In genomic region chr7:144914296-144914947, GRCm38 (mm10) we compare ENCODE assay signal across 8 mouse cellular contexts. TPM values are rescaled to one million over a fixed set of nuclear protein-coding genes. Genes with fewer than 3 reads are reported as not detected.
DNase-seq lines count a peak whose midpoint lies in the region; ATAC-seq and TF ChIP-seq lines count a peak whose summit lies in the region.

No protein-coding gene starts in this region.

- peak overlapping the region; percentile 89 for H3K9ac ChIP-seq in embryonic facial prominence, embryonic 13.5 days
- H3K9ac ChIP-seq in hindbrain, postnatal 0 days (replicated peaks; ENCODE audit: low read length), result peak overlapping the region; percentile 75; the same call in 1 of the 2 replicates
- H3K9ac ChIP-seq in liver, embryonic 11.5 days (ENCODE audit: low read depth, low read length), result peak overlapping the region; percentile 84

- H3K4me3 ChIP-seq in embryonic facial prominence, embryonic 13.5 days, result peak overlapping the region; percentile 84
- peak overlapping the region; percentile 86 for H3K4me3 ChIP-seq in hindbrain, postnatal 0 days (ENCODE audit: low read length)
- H3K4me3 ChIP-seq in liver, embryonic 11.5 days (ENCODE audit: low read depth, low read length), result peak overlapping the region; percentile 92
- peak overlapping the region; percentile 80 for H3K4me3 ChIP-seq in olfactory bulb, adult 2 months (ENCODE audit: insufficient read depth, low read depth, low read length)

- peak overlapping the region; percentile 95 for H3K4me2 ChIP-seq in embryonic facial prominence, embryonic 13.5 days
- H3K4me2 ChIP-seq in hindbrain, postnatal 0 days (ENCODE audit: low read depth, low read length), result peak overlapping the region; percentile 98
- H3K4me2 ChIP-seq in liver, embryonic 11.5 days, result peak overlapping the region; percentile 60

- 0 out of 2 replicates have a peak, but pooled peaks cover 4% of the 10 kb centered on the region for H3K27me3 ChIP-seq in embryonic facial prominence, embryonic 13.5 days
- H3K27me3 ChIP-seq in hindbrain, postnatal 0 days (ENCODE audit: insufficient read depth, low read length), result no peaks in the 10 kb centered on the region
- H3K27me3 ChIP-seq in liver, embryonic 11.5 days (replicated peaks; ENCODE audit: control insufficient read depth, insufficient read depth, low read length), result no peaks in the 10 kb centered on the region

- H3K9me3 ChIP-seq in embryonic facial prominence, embryonic 13.5 days, result no peaks in the 10 kb centered on the region
- no peaks in the 10 kb centered on the region for H3K9me3 ChIP-seq in hindbrain, postnatal 0 days (ENCODE audit: low read length)
- no peaks in the 10 kb centered on the region for H3K9me3 ChIP-seq in liver, embryonic 11.5 days (ENCODE audit: control insufficient read depth, low read length)

- 7% methylated on average over 17 of the region's 17 CpGs for WGBS in embryonic facial prominence, embryonic 13.5 days
- WGBS in hindbrain, postnatal 0 days, result 8% methylated on average over 17 of the region's 17 CpGs
- 8% methylated on average over 17 of the region's 17 CpGs for whole genome bisulfite sequencing in liver, embryonic 11.5 days
- WGBS in olfactory bulb, adult 2 months, result 11% methylated on average over 17 of the region's 17 CpGs

- peak; percentile 55 for DNase-seq in cerebellum, adult 9-10 months
- DNase-seq in cerebellum, adult 18-20 months, result no peak
- DNase-seq in CD4-positive, CD25-positive, alpha-beta regulatory T cell, adult 2 months (ENCODE audit: low read depth, low spot score), result peak; percentile 65
- peak; percentile 75 for DNase-seq in hindbrain, postnatal 0 days (ENCODE audit: low spot score)
- no peak for DNase-seq in liver, embryonic 11.5 days (ENCODE audit: low spot score)
- DNase-seq in adrenal gland, postnatal 14 days, result no peak

- TF ChIP-seq POLR2A in olfactory bulb, adult 2 months (IDR thresholded peaks at IDR 0.05; ENCODE audit: insufficient read depth, low read depth, low read length), result no peak

- ATAC-seq in embryonic facial prominence, embryonic 13.5 days (ENCODE audit: insufficient number of reproducible peaks, insufficient read depth, low FRiP score, low TSS enrichment, low read depth), result peak; percentile 74
- peak; percentile 92 for ATAC-seq in hindbrain, postnatal 0 days
- peak; percentile 91 for ATAC-seq in liver, embryonic 11.5 days (replicated peaks; ENCODE audit: low FRiP score)

- H3K4me1 ChIP-seq in embryonic facial prominence, embryonic 13.5 days, result peaks cover 12% of the 10 kb centered on the region
- H3K4me1 ChIP-seq in hindbrain, postnatal 0 days (ENCODE audit: insufficient read depth, low read length), result peaks cover 7% of the 10 kb centered on the region
- peaks cover 8% of the 10 kb centered on the region for H3K4me1 ChIP-seq in liver, embryonic 11.5 days (replicated peaks; ENCODE audit: control insufficient read depth, insufficient read depth, low read length)
- H3K4me1 ChIP-seq in olfactory bulb, adult 2 months (ENCODE audit: control insufficient read depth, insufficient read depth, low read length), result 0 out of 2 replicates have a peak, but pooled peaks cover 2% of the 10 kb centered on the region

- peak overlapping the region; percentile 16; the same call in 1 of the 2 replicates for H3K27ac ChIP-seq in embryonic facial prominence, embryonic 13.5 days
- H3K27ac ChIP-seq in hindbrain, postnatal 0 days, result peak overlapping the region; percentile 78
- peak overlapping the region; percentile 46; the same call in 1 of the 2 replicates for H3K27ac ChIP-seq in liver, embryonic 11.5 days (ENCODE audit: low read depth, low read length)
- peak overlapping the region; percentile 13; the same call in 1 of the 2 replicates for H3K27ac ChIP-seq in olfactory bulb, adult 2 months (ENCODE audit: insufficient read depth, low read depth, low read length)

- TF ChIP-seq CTCF in hindbrain, postnatal 0 days (IDR thresholded peaks at IDR 0.05; ENCODE audit: low read depth), result peak; percentile 51
- TF ChIP-seq CTCF in olfactory bulb, adult 2 months (IDR thresholded peaks at IDR 0.05; ENCODE audit: insufficient read depth, low read depth, low read length), result no peak

- peaks cover 20% of the 10 kb centered on the region for H3K36me3 ChIP-seq in embryonic facial prominence, embryonic 13.5 days
- peaks cover 12% of the 10 kb centered on the region; the same call in 1 of the 2 replicates for H3K36me3 ChIP-seq in hindbrain, postnatal 0 days (ENCODE audit: insufficient read depth, low read length)
- peaks cover 9% of the 10 kb centered on the region; the same call in 1 of the 2 replicates for H3K36me3 ChIP-seq in liver, embryonic 11.5 days (ENCODE audit: control insufficient read depth, insufficient read depth, low read length)

RNA-seq across cellular contexts. Expression of gene LTO1, which starts 0.5 kb away (rescaled TPM):
- polyA plus RNA-seq in embryonic facial prominence, embryonic 13.5 days (2015; fragmentation: Nextera tagmentation; extraction: Ambion mirVana), result 26.2 and 27.1 TPM in 2 replicates
- 22.6 and 25.9 TPM in 2 replicates for total RNA-seq in hindbrain, postnatal 0 days (2014; rRNA removed)
- polyA plus RNA-seq in hindbrain, postnatal 0 days (2015; fragmentation: Nextera tagmentation; extraction: Ambion mirVana), result 19.3 and 22.4 TPM in 2 replicates
- 16.2 and 20.9 TPM in 2 replicates for polyA plus RNA-seq in liver, embryonic 11.5 days (2014; fragmentation: Nextera tagmentation; extraction: Ambion mirVana)
- polyA plus RNA-seq in olfactory bulb, adult 2 months (2012; ENCODE audit: insufficient read depth, insufficient read length, low replicate concordance, missing spikeins), result not detected in 2 replicates
- 24.1 and 33.2 TPM in 2 replicates for total RNA-seq in adrenal gland, postnatal 14 days (2021)

RNA-seq across cellular contexts. Expression of gene Fgf15, which starts 18.1 kb away (rescaled TPM):
- 0.80 and 1.3 TPM in 2 replicates for polyA plus RNA-seq in embryonic facial prominence, embryonic 13.5 days (2015; fragmentation: Nextera tagmentation; extraction: Ambion mirVana)
- 9.9 and 11.3 TPM in 2 replicates for total RNA-seq in hindbrain, postnatal 0 days (2014; rRNA removed)
- 9.1 and 9.4 TPM in 2 replicates for polyA plus RNA-seq in hindbrain, postnatal 0 days (2015; fragmentation: Nextera tagmentation; extraction: Ambion mirVana)
- polyA plus RNA-seq in liver, embryonic 11.5 days (2014; fragmentation: Nextera tagmentation; extraction: Ambion mirVana), result 0.12 and 0.43 TPM in 2 replicates
- not detected in 2 replicates for polyA plus RNA-seq in olfactory bulb, adult 2 months (2012; ENCODE audit: insufficient read depth, insufficient read length, low replicate concordance, missing spikeins)
- total RNA-seq in adrenal gland, postnatal 14 days (2021), result not detected in 2 replicates

RNA-seq across cellular contexts. Expression of gene Ccnd1, which starts 25.3 kb away (rescaled TPM):
- 127 and 136 TPM in 2 replicates for polyA plus RNA-seq in embryonic facial prominence, embryonic 13.5 days (2015; fragmentation: Nextera tagmentation; extraction: Ambion mirVana)
- 49.7 and 67.8 TPM in 2 replicates for total RNA-seq in hindbrain, postnatal 0 days (2014; rRNA removed)
- 37.6 and 42.8 TPM in 2 replicates for polyA plus RNA-seq in hindbrain, postnatal 0 days (2015; fragmentation: Nextera tagmentation; extraction: Ambion mirVana)
- polyA plus RNA-seq in liver, embryonic 11.5 days (2014; fragmentation: Nextera tagmentation; extraction: Ambion mirVana), result 60.5 and 69.2 TPM in 2 replicates
- not detected in 2 replicates for polyA plus RNA-seq in olfactory bulb, adult 2 months (2012; ENCODE audit: insufficient read depth, insufficient read length, low replicate concordance, missing spikeins)
- 95.5 and 104 TPM in 2 replicates for total RNA-seq in adrenal gland, postnatal 14 days (2021)

Comparison
In these comparisons a context has a peak if more than half of its experiments do, and no peak if none do; other contexts are left out.
1. DNase-seq: peak in cerebellum, adult 9-10 months (single experiment), CD4-positive, CD25-positive, alpha-beta regulatory T cell, adult 2 months (single experiment) and hindbrain, postnatal 0 days (single experiment); none in cerebellum, adult 18-20 months (0 of 2), liver, embryonic 11.5 days (single experiment) and adrenal gland, postnatal 14 days (single experiment).
2. H3K27ac ChIP-seq: peak in every context shown above with its lines; median percentile 78 in hindbrain, postnatal 0 days; 46 in liver, embryonic 11.5 days; 16 in embryonic facial prominence, embryonic 13.5 days; 13 in olfactory bulb, adult 2 months.
3. RNA of gene LTO1, which starts 0.5 kb away (polyA plus RNA-seq): 26.2 to 27.1 TPM in embryonic facial prominence, embryonic 13.5 days, 19.3 to 22.4 TPM in hindbrain, postnatal 0 days and 16.2 to 20.9 TPM in liver, embryonic 11.5 days; not detected in olfactory bulb, adult 2 months; every median in the first group is over 10 times any median in the second.
4. RNA of gene Ccnd1, which starts 25.3 kb away (polyA plus RNA-seq): 127 to 136 TPM in embryonic facial prominence, embryonic 13.5 days, 60.5 to 69.2 TPM in liver, embryonic 11.5 days and 37.6 to 42.8 TPM in hindbrain, postnatal 0 days; not detected in olfactory bulb, adult 2 months; every median in the first group is over 10 times any median in the second.
5. Peak in every context shown above with its lines, with median percentiles within 50 percentile points of each other: ATAC-seq, H3K4me2 ChIP-seq, H3K4me3 ChIP-seq and H3K9ac ChIP-seq.